Mouse (Mus musculus): ENCODE results near the gene Loxl3. TPM values are rescaled to one million over a fixed set of nuclear protein-coding genes. Genes with fewer than 3 reads are reported as not detected.

Gene Loxl3
- 1 to 10 TPM; 1.7 to 2.3 TPM for total RNA-seq (2021)
- long read RNA-seq, experiment 1, full-length matches to known transcripts: 1 of 2 reads
- long read RNA-seq, experiment 1, partial matches to known transcripts: 0 of 2 reads
- long read RNA-seq, experiment 1, other reads (novel, unspliced or antisense): 1 of 2 reads
- long read RNA-seq, experiment 2: 0 reads

- DNase-seq: peak; percentile 81 to 86
Measured at GRCm38 (mm10) chr6:83033249-83034185, at the start of gene Loxl3, which contains the start of gene Dok1. TSS of gene Loxl3 (plus strand) at chr6:83034173. TSS of gene Dok1 (minus strand) at chr6:83033471.

DNA sequence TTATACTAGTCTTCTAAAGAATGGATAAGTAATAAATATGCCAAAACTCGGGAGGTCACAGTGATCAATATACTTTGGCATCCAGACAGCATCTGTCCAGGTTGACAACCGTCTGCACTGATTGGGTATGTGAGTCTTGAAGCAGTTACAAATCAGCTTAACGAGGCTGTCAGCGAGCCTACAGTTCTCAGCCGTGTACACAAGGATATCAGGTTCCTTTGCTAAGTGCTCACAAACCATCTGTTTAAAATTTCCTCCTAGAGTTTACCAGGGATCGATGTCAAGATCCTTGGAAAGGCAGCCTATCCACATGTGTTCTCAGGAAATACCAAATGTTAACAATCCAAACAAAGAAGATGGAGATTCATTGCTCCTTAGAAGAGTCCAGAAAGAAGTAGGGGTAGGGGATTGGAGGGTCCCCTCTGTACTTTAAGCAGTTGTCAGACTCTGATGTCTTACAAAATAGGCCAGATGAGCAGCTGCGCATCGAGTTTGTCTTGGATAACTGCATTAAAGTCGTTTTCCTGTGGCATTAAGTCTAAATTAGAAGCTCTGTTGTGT, 46.5 kb upstream of the Loxl3 start:
- no peak for DNase-seq

DNA sequence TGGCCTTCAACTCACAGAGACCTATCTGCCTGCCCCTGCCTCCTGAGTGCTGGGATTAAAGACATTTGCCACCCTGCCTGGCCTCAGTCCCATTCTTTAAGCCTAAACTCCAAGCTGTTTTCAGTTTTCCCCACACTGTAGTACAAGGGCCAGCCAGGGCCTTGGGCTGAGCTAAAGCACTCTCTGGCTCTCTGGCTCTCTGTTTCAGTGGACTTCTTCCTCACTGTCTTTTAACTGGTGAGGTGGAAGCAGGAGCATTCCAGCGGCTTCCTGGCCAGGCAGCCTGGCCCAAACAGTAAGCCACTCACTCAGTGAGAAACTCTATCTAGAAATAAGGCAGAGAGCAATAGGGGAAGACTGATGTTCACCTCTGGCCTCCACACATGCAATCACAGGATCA, 40.3 kb upstream of the Loxl3 start:
- DNase-seq: no peak

GRCm38 (mm10) chr6:82994372-82994771, 39.6 kb upstream of the Loxl3 start:
- no peak for DNase-seq

DNA sequence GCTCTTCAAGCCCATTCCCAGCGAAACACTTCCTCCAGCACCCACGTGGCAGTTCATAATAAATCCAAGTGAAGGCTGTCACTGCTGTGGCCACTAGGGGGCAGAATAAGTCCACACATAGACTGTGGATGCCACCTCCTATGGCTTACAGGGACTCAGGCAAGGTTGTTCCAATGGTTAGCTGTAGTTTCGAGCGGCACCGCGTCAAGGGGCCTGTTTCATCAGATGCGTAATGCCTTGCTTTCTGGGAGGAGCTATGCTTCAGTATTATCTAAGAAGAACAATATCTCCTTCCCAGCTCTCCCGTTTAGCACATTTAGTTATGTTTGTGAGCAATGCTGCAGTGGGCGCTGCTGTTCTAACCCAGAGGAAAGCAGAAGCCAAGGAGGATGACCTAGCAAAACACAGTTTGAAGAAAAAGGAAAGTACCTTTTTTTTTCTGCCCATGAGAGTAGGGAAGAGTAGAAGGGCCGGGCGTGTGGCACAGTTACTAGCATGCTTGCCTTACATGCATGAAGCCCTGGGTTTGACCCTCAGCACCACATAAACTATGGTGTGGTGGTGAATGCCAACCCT, 37.1 kb upstream of the Loxl3 start:
- peak; percentile 94 to 95 for DNase-seq

GRCm38 (mm10) chr6:82997511-82998102, 36.4 kb upstream of the Loxl3 start:
- DNase-seq: peak; percentile 61 to 75

DNA sequence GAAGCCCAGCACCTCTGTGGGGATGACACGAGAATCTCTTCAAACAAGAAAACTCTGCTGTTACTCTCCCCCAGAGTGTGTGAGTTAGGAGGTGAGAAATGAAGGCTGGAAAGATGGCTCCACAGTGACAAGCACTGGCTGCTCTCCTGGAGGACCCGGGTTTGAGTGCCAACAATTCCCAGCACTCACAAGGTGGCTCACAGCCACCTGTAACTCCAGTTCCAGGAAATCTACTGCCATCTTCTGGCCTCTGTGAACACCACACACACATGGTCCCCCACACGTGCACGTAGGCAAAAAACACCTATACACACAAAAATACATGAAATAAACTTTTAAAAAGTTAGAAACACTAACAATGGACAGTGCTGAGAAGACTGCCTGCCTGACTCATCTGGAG, 35.6 kb upstream of the Loxl3 start:
- no peak for DNase-seq

DNA sequence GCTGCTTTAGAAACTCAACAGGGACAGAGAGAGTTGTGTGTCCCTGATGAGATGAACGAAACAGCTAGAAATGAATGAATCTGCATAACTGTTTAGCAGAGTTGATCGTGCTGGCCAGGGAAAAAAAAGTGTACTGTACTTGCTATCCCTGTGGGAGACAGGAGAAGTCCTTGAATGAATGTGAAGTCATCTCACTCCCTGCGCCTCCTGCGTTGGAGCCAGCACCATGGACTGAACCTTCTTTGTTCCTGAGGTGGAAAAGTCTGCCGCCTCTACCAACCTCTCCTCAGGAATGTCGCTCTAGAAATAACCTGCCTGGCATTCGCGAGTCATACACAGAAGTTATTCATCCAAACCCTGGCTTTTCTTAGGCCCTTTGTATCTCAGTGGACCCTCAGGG, 34.0 kb upstream of the Loxl3 start:
- no peak for DNase-seq

- no peak for DNase-seq
Measured at GRCm38 (mm10) chr6:83003082-83003481, 30.9 kb upstream of the Loxl3 start.

DNA sequence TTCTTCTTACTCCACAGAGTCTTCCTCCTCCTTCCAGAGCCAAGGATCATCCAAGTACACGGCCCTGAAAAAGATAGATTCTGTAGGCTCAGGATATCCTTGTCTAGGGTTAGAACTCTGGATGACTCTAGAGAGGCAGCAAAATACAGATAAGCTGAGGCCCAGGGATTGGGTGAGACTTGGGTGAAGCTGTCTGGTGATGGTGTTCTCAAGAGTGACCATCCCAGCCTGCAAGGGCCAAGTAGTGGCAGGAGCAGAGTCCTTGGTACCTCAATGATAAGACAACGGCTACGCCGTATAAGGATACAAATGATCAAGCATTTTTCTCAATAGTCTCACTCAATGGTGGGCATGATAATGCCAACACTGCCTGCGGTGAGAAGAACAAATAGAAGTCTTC, 30.1 kb upstream of the Loxl3 start:
- no peak for DNase-seq

GRCm38 (mm10) chr6:83004309-83004708, 29.7 kb upstream of the Loxl3 start:
- DNase-seq: no peak

DNA sequence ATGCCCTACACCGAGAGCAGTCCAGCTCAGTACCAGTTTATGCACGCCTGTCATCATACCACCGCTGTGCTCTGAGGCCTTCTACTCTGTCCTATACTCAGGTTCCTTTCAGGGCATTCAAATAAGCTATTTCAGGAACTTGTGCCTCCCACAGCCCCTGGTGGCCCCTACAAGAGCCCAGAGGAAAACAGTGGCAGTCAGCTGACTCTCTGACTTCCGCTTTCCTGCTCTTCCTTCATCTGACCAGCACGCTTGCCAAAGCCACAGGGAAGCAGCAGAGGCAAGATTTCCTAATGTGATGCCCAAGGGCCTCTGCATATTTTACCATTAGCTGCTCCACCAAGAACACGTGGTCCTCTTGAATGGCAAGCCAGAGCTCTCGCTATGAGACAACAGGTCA, 29.1 kb upstream of the Loxl3 start:
- peak; percentile 33 to 79 for DNase-seq

GRCm38 (mm10) chr6:83005444-83006011, 28.4 kb upstream of the Loxl3 start:
- DNase-seq: no peak

DNA sequence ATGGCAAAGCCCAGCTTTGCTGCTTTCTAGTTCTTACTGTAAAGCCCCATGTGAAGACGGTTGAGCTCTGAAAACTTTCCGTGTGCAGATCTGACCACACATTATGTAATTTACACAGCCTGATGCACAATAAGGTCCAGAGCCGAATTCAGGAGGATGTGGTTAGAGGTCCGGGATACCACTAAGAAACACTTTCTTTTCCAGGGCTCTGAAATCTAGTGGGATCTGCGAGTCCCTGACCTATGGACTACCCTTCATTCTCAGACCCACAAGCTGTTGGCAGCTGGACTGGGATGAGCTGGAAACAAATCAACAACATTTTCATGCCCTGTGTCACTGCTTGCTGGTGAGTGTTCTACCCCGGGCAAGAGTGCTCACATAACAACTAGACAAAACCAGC, 27.9 kb upstream of the Loxl3 start:
- no peak for DNase-seq

DNA sequence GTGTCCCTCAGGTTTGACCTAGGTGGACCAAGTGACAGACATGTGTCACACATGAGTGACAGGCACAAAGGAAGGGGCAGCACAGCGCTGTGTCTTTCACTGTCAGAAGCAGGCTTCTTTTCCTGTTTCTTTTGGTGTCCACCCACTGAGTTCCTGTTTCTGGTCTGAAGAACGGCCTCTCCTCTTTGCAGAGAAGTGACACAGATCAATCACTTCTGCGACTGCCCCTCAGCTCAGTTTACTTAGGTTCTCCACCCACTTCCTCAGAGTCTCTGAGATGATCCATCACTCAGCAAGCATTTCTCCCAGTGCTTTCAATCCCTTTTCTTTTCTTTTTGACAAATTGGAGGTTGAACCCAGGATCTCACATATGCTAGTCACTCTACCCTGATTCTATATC, 25.3 kb upstream of the Loxl3 start:
- peak in 1 of 2 experiments; percentile 42 for DNase-seq

GRCm38 (mm10) chr6:83010010-83010409, 24.0 kb upstream of the Loxl3 start:
- no peak for DNase-seq

DNA sequence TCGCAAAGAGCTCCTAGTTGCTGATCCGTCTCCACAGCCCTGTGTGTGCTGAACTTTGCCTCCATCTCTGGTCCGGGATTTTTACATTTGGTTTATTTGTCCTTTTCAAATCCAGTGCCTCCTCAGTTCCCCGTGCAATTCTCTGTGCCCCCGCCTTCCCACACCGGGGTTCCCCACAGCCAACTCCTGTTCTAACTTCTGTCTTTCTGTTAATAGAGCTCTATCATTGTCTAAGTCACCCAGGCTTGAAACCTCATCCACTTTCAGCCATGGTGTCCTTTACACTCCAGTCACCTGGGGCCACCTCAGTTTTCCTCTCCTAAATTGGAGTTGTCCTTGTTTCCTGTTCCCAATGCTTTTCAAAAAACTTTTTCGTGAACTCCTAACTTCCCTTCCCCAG, 22.7 kb upstream of the Loxl3 start:
- DNase-seq: no peak

- no peak for DNase-seq
Measured at GRCm38 (mm10) chr6:83011756-83012155, 22.2 kb upstream of the Loxl3 start.

DNA sequence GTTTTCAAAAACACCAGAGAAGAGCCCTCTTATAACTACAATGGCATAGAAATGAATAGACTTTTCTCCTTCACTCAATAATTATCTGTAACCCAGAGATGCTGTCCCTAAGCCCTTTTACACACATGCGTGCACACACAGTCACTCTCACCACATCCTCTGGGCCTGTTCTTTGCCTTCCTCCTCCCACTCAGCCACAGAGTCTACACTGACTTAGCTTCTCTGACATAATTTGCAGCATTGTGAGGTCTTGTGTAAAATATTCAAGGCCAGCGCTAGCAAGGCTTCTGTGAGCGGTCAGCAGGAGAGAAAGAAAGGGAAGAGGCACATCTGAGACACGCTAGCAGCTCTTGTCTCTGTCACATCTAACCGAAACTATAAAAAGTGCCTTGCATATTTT, 20.5 kb upstream of the Loxl3 start:
- no peak for DNase-seq

DNA sequence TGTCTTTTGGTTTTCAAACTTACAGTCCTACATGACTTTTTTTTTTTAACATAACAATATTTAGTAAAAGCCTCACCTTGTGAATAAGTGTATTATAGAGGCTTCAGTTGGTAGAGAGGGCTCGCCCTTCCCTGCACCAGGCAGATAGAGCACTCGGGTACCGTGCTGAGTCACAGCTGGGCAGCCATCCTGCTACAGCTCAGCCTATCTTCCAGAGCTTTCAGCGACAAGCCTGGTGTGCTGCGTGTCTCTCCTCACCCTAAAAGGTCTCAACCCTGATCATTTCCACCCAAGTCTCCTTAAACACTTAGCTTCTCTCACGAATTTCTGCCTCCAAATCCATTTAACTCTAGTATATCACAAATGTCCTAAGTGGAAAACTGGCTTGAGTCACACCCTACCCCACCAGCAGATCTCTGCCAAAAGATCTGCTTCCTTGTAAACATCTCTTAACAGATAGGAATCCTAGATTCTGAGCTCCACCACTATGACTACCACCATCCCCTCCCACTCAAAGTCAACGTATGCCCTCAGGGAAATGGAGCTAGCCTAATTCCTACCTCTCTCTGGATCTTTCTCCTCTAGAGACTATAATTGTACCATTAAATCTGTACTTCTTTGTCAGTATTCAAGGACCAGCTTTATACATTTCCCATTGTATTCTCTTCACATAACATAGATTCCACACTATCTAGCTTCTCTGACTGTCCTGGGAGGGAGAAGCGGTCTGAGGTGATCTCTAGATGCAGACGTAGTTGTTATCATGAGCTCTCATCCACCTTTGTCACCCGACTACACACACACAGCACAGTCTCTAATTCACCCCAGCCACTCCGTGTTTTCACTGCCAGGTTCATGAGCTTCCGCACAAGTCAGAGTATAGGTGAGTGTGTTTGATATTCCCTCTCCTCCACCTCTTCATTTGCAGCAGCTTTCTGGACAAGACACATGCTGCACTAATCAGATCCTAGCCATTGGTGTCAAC, 19.2 kb upstream of the Loxl3 start:
- DNase-seq: no peak

DNA sequence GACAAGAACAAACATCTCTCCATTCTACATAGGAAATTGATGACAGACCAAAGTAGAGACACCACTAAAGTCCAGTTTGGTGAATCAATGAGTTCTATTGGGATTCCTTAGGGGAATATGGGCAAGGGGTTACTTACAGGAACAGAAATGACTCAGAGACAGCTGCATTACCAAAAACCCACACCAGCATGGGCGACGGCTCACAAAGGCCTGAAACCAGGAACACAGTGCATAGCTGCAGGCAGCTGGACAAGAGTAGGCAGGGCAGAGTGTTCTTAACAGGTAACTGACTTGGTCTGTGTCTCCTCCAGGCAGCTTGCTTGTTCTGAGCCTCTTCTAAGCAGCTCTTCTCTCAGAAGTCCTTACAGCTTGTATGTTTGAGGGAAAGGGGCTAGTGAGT, 18.2 kb upstream of the Loxl3 start:
- no peak for DNase-seq
